Mouse (Mus musculus) mouse trophoblast stem cell (cell line): ENCODE results near the gene Tectb.
"Not testable (repeated sequence)": the region's sequence is repeated elsewhere in the genome, so short reads cannot be mapped to it uniquely, and the experiment has no call there.

ENCODE experiments used
- in situ Hi-C, 2 experiments: fragments of 300-500 bp; cut with MseI, MboI; formaldehyde crosslinking; loops; 2 replicates in 1 of 2; 3 replicates in 1 of 2; pipeline ENCODE4 v1.15.1; 2025

Gene Tectb

DNA sequence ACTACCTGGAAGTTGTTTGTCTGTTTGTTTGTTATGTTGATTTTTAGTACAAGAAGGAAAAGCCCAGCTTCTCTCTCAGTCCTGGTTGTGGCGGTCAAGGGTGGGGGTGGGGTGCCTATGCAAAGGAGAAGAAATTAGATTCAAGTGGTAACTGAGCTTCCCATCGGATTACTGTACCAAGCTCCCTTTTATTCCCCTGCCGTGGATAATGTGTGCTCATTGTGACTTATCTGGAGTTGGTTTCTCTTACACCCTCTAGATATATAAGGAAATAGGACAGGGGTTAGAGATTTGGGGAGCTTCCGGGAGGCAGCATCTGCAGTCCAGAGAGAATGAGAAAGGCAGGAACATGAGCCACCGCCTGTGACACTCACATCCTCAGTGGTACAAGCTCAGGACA, at the start of gene Tectb:
Tectb (plus strand) TSS at position 301 of the 400 bp plus-strand sequence.
- in situ Hi-C loops, result no loop called here

DNA sequence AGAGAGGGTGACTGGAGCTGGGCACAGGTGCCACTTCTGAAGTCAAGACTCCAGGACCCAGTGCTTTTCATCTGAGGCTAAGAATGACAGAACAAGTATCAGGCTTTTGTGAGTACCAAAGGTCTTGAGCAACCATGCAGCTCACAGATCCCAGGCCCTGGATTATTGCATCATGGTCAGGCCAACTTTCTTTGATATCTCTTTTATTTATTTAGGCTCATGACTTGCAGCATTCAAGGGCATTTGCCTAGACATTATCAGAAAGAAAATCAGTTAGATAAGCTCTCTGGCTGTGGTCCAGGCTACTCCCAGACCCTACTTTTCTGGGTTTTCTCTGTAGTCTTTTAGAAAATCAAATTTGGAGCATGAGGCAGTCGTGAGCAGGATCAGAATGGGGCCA, 48.8 kb upstream of the Tectb start:
- in situ Hi-C loops, result no loop called here

DNA sequence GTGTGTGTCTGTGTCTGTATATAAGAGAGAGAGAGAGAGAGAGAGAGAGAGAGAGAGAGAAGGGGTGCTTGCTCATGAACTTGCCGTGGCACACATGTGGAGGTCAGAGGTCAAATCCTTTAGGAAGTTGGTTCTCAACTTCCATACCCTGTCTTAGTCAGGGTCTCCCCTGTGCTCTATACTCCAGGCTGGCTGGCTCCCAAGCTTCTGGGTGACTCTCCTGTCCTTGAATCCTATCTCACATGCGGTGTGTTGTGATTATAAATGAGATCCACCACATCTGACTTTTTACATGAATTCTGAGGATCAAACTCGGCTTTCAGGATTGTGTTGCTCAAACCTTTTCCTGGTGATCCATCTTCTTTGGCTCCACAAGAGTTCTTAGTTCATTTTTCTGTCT, 48.1 kb upstream of the Tectb start:
- in situ Hi-C loops, result no loop called here

DNA sequence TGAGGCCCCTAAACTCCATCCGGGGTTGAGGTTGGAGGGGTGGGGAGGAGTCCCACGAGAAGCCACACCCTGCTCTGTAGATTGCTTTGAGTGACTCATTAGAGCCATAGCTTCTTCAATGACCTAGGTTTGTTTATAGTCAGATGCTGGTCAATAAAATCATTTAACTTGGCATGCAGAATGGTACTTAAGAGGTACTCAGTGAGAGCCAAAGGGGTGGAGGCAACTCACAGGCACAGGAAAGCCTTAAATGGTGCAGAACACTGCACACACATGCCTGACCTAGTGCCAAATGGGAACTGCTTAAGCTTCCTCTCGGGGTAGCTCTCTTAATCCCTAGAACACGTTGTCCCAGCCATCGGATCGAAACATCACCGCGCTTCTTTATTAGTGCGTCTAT, 46.0 kb upstream of the Tectb start:
- in situ Hi-C loops, result no loop called here

DNA sequence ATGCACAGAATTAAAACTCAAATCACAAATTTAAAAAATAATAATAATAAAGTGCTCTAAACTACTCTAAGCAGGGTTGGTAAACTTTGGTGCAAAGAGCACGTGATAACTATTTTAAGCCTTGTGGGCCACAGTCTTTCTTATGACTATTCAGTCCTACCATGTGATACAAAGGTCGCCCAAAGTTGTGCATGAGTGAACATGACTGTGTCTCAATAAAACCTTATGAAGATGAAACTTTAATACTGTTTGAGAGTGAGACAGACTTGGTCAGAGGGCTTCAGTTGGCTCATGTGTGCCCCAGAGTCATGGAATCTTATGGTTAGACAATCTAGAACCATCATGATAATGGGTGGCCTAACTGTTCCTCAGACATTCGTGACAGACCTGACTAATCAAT, 44.6 kb upstream of the Tectb start:
- in situ Hi-C loops, result no loop called here

DNA sequence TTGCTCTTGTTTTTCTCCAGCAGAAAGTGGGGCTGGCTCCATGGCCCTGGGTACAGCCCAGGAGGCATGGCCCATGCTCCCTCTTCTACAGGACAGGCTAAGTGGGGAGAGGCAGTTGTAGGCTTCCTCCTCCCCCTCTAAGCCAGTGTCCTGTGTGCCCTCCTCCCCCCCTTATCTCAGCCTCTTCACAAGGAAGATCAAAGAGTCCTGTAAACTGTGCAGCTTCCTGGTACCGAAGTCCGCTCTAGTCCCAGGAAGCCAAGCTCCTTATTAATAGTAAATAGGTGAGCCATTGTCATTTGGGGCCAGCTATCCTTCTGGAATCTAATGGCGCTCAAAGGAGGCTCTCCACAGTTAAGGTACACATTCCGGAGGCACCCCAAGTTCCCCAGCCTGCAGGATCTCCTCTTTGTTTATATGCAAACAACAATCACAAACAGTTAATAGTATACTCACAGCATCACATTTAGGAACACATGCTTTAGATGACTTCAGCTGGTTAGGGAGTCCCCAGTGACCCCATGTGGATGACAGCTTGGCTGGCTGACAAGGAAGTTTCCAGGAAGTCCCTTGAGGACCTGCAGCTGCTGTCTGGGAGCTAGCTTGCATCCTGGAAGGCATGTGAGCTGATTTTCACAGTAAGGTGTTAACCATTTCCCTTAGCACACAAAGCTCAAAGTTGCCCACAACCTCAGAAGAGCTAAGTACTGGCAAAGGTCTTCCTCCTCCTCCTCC, 43.7 kb upstream of the Tectb start:
- in situ Hi-C loops, result no loop called here

DNA sequence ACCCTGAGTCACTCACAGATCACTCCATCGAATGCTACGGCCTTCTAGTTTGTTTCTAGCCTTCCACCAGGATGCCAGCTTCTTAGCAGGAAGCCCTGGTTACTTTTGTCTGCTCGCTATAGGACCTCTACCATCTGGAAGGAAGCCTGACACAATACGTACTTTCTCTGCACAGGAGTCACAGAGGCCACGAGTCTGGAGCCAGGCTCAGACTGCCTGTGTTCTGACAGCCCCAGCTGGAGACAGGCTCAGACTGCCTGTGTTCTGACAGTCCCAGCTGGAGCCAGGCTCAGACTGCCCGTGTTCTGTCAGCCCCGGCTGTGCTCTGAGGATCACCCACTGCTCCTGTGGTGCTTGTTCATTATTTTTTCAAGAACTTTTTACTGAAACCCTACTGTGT, 42.6 kb upstream of the Tectb start:
- in situ Hi-C loops, result no loop called here

DNA sequence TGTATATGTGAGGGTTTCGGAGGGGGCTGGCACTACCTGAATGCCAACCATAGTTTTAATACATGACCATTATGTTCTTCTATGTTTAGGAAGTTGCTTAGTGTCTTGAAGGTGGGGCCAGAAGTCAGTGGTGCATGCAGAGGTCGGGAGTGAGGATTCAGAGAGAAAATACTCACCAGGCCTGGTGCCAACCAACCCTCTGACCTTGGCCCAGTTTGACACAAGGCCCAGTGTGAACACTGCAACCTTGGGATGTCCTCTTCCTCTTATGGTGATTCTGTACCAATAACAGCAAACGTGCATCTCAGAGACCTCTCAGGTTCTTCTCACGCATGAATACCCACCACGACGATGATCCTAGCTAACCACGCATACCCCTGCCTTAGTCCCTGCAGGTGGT, 42.0 kb upstream of the Tectb start:
- in situ Hi-C loops, result no loop called here

DNA sequence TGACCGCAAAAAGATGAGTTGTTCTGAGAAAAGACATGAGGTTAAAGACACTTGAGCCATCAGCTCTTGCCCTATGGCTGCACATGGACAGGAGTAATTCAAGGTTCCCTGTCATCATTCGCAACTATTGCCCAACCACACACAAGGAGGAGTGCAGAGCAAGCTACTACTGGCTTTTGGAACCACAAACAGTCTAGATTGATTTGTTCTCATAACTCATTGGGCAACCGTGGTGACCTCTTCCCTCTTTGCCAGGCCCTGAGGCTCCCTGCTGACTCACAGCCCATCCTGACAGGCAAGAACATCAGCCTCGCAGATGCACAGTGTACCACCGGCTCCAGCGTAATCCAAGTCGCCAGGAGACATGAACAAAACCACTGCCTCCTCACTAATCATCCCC, 41.2 kb upstream of the Tectb start:
- in situ Hi-C loops, result no loop called here

DNA sequence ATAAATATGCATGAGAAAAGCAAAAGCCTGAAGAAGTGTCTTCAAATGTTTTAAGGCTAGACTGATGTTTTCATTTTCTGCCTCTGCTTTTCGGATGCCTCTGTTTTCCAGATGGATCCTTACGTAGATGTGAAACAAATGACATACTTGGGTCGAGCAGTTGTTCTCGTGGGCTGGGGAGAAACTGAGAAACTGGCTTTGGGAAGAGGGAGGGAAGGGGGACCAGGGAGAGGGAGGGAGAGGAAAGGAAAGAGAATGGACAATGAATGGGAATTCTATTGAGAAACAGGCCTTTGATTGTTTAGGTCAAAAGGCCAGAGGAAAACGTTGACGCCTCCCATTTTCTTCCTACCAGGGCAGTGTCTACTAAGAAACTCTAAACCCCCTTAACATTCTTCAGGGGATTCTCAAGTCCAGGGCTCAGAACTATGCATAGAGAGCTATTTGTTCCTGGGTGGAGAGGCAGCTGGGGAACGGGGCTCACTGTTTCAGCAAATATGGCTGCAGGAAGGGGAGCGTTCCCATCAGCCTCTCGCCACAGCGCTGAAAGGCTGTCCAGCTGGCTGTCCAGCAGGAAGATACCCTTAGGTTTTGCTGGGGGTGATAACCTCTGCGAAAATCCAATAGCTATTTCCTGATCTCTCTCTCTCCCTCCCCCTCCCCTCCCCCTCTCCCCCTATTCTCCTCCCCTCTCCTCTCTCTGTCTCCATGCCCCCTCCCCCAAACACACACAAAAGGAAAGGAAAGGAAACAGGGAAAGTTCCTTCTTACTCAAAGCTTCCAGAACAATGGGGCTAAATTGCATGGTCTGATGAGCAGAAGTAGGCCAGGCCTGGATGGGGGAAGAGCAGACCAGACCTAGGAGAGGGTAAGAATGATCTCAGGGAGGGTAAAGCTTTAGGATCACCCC, 36.9 kb upstream of the Tectb start:
- in situ Hi-C loops, result no loop called here

DNA sequence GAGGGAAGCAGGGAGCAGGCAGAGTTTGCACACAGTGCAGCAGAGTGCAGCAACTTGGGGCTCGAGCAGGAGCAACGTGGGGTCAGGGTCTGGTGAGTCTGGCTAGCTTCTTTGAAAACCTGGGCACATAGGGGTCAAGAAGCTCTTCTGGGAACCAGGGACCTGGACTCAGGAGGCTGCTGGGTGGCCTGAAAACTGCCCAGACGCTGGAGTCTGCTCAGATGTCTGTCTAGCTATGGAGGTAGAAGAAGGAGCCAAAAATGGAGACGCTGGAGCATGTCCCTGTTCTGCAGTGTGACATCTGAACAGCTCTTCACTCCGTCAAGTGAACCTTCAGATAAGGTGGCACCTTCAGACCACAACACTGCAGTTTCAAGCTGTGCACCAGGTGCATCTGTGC, 35.8 kb upstream of the Tectb start:
- in situ Hi-C loops, result no loop called here

DNA sequence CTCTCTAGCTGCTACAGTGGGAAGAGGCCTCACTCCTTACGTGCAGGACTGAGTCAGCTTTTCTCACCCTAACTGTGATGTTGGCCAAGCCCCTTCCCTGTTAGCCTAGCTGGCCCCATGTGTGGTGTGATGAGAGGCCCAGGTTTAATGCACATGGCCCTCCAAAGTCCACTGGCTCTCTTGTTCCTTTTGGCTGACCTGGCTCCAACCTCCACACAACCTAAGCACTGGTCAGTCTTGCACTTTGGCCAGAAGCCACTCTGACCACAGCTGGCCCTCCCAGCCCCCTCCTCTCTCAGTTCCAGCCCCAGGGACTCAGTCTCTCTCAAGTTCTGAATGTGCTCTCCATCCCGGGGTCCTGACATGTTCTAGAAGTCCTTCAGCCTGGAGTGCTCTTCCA, 35.4 kb upstream of the Tectb start:
- in situ Hi-C loops, result no loop called here

DNA sequence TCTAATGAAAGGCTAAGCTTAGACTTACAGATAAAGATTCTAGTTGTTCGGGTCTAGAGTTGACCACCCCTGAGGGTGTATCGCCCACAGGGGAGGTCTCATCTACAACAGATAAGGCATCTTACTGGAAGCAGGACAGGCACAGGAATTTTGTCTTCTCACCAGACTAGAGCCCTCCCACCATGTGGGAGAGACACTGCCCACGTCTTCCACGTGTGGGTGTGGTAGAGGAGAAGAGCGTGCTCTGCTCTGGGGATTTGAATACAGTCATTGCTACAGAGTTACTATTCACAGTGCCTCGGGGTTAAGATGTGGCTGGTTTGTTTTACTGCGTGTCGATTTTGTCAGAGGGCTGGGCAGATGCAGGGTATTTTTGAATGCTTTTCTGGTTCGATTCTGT, 33.0 kb upstream of the Tectb start:
- in situ Hi-C loops, result no loop called here

DNA sequence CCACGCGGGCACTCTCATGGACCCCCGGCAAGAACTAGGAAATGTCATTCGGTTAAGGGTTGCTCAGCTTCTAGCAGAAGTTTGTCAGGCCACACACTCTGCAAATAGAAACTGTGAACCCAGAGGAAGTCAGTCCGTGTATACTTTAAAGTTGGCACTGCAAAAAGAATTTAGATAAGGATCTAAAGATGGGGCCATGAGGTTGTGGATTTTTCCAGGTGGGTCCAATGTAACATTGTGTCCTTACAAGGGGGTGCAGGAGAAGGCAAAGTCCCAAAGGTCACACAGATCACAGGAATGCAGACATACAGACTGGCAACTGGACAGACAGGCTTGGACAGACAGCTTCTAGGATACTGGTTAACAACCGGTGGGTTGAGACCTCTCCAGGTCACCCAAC, 32.4 kb upstream of the Tectb start:
- in situ Hi-C loops, result no loop called here

DNA sequence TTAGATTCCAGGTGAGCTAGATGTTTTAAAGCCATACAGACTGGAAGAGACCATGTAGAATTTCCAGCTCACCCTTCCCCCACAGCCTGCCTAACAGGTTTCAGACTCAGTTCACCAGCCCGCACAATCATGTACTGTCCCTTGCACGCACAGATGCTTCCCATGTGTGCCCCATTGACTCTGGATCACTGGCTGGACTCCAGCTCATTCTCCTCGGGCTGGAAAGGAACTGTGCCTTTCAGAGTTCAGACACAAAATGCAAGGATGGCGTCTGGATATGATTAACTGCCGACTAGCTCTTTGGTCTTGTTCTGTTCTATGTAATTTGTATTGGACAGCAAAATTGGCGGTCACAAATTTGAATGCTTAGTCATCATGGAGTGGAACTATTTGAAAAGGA, 30.9 kb upstream of the Tectb start:
- in situ Hi-C loops, result no loop called here

DNA sequence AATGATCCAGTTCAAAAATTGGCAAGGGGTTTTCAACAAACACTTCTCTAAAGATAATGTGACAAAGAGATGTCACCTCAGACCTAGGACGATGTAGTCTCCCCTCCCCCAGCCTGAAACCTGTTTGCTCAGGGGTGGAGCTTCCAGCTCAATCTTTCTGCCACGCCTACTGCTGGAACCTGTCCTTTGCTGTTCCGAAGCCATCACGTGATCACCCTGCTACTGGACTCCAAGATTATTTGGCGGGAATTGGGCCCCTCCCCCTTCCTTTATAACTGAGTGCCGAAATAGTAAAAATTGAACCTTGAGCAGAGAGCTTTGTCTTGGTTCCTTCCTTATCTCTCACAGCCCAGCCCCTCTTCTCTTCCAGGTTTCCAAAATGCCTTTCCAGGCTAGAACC, 28.3 kb upstream of the Tectb start:
- in situ Hi-C loops, result not testable (repeated sequence)

DNA sequence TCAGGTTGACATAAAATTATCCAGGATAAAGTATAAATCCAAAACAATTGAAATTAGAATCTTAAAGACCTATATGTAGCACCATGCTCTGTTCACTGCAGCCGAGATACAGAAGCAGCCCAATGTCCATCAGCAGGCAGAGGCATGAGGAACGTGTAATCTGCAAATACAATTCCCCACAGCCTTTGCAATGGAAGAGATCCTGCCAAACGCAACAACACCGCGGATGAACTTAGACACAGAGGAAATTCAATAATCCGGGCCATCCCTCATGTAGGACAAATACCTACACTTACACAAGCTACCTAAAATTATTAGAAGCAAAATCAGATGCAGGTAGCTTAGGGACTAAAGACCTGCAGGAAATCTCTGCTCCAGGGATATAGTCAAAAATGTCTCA, 27.6 kb upstream of the Tectb start:
- in situ Hi-C loops, result no loop called here

DNA sequence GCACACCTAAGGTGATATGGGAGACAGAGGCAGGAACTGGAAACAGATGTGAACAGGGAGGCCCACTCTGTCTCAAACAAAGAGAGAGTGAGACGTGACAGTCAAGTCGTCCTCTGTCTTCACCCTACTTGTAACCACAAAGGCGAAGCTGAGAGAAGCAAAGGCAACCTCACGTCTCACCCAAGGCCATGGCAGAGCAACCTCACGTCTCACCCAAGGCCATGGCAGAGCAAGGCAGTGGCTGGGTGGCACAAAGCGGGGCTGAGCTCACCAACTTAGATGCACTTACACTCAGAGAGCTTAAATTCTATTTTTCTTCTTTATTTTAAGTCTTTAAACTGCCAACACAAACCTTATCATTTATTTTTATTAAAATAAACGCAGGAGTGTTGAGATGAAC, 23.5 kb upstream of the Tectb start:
- in situ Hi-C loops, result no loop called here

DNA sequence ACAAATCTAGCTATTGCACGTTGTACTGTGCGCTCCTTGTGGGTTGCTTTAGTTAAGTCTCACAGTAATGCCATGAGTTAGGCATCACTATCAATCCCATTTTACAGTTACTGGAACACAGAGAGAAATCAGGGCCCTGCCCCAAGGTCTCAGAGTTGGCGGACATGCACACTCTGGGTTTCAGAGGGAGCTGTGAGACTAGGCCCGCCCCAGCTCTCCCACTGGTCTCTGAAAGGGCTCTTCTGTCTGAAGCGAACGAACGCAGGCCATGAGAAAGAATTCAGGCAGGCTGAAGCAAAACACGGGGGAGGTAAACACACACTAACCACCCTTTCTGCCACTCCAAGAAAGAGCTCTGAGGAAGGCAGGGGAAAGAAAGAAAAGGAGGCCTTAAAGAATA, 21.9 kb upstream of the Tectb start:
- in situ Hi-C loops, result no loop called here

DNA sequence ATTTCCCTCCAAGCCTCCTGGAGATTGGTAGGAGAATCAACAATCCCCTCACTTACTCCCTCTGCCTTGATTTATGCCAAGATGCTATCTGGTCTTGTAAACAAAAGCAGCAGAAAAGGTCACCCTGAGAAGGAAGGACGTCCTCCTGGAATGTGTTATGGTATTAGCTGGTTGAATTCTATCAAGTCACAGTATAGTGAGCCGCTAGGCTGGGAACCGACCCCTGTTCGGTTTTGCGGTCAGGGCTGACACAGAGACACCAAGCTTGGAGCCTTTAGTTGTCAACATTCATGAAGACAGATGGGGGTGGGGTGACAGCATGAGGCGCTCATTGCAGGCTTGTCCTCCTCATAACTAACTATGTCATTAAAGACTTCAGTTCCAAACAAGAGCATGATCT, 20.7 kb upstream of the Tectb start:
- in situ Hi-C loops, result no loop called here

DNA sequence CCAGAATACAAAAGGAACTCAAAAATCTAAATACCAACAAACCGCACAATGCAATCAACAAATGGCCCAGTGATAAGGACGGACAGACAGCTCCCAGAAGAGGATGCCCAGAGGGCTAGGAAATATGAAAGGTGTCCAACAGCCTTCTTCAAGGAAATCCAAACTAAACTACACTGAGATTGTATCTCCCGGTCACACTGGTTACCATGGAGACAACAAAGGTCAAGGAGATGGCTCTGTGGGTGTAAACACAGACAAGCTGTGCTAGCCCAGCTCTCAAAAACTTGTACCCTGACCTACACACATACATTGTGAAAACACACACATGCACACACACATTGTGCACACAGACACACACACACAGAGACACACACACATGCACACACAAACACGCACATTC, 18.3 kb upstream of the Tectb start:
- in situ Hi-C loops, result no loop called here

DNA sequence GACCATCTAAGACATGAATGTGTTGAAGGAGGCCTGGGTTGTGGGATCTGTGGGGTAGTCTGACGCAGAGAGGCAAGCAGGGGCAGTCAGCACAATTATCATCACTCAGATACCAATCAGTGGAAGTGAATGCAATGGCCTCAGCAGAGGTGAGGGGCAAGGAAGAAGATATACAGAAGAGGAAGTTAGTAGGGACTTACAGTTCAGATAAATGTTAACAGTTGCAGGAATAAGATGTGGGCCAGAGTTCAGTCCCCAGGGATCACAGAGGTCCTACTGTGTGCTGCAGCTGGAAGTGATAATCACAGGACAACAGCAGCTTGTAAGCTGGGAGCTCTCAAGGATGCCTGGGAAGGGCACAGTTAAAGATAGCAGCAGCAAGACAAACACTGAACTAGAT, 16.4 kb upstream of the Tectb start:
- in situ Hi-C loops, result no loop called here

DNA sequence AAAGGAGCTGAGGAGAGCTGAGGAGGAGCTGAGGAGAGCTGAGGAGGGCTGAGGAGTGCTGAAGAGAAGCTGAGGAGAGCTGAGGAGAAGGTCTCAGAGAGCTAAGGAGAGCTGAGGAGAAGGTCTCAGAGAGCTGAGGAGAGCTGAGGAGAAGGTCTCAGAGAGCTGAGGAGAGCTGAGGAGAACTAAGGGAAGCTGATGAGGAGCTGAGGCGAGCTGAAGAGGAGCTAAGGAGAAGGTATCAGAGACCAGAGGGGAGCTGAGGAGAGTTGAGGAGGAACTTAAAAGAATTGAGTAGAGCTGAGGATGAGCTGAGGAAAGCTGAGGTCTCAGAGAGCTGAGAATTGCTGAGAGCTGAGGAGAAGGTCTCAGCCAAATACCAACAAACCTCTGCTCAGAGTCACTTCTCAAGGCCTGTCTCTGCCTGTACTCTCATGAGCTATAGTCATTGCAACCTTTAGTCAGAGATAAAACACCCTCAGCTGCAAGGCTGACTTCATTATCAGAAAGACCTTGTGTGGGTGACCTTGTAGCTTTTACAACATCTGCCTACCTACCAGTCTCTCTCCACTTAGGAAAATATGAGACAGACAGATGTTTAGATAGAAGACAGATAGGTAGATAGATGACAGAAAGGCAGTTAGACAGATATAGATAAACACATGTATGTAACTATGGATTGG, 15.2 kb upstream of the Tectb start:
- in situ Hi-C loops, result no loop called here
